Mouse (Mus musculus) right cerebral cortex, postnatal 4 days (tissue): Measurements from ENCODE around the gene Eps8l2.

Source experiments
- DNase-seq: peaks from one replicate; pipeline ENCODE4 v3.0.0-alpha.2; 2022

The Eps8l2 gene

DNA sequence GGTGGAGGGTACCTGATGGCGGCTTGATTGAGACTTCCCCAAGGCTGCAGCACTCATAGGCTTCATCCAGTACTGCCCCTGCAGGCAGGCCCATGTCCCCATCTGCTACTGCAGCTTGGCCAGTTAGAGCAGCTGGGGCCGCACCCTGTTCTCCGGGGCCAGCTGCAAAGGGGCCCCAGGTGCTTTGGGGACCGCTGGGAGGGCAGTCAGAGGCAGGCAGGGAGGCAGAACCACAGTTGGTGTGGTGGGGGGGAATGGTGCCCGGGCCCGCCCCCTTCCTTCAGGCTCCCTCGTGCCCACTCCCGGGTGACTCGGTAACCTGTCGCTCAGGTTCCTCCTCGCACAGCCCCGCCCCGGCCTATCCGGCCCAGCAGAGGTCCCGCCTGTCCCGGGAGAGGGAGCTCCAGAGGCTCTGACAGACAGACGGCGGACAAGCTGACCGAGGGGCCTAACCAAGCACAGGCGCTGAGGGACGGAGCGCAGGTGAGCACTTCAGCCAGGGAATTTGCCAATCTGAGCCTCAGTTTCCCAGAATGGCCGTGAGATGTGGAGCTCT lies at the start of gene Eps8l2:
Gene Eps8l2, plus strand, starts transcription at position 305 of the 556 bp plus-strand sequence.
- no peak for DNase-seq

DNA sequence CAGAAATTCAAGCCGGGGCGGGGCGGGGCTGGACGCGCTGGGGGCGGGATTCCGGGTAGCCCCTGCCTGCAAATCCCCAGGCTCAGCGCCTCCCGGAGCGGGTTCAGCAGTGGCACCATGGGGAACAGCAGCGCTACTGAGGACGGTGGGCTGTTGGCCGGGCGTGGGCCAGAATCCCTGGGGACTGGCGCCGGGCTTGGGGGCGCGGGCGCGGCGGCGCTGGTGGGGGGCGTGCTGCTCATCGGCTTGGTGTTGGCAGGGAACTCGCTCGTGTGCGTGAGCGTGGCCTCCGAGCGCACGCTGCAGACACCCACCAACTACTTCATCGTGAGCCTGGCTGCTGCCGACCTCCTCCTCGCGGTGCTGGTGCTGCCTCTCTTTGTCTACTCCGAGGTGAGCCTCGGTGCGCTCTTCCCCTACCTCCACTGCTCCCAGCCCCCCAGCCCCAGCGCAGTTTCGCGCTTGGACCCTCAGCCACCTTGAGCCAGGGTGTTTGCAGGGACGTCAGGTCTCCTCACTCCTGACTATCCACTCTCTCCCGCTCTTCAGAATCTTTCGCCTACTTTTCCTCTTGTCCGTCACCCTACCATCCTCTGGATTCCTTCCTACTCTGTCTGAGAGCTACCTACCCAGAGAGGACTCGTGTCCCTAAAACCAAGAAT lies 46.6 kb upstream of the Eps8l2 start, which contains the start of gene Drd4:
Gene Drd4, plus strand, starts transcription at position 86 of the 662 bp plus-strand sequence.
- DNase-seq, result peak; percentile 32

DNA sequence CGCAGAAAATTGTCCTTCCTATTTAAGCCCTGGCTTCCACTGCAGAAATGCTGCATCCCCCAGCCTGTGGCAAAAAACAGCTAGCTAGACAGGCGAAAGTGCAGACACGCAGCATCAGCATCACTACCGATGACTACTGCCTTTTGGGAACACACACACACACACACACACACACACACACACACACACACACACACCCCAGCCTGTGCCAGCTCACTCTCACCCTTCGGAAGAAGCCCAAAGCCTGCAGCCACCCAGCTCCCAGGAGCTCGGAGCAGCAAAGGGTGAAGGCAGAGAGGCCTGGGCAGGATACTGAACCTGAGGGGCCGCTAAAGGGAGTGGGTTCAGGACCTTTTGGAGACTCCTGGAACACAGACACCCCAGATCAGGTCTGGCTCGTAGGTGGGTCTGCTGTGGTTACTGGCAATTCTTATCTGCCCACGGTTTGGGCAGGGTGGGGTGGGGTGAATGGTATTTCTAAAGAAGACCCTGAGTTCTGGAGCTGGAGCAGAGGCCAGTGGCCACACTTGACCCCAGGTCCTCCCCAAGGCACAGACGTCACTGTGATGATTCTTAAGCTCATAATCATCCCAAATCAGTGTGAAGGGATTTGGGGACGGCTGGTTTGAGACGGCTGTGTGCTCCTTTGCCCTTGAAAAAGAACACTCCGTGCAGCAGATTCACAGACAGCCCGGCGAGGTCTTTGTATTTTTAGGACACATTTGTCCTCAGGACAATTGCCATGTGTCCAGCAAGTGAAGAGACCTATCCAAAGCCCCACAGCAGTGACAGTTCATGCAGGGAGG lies 45.9 kb upstream of the Eps8l2 start:
- no peak for DNase-seq

DNA sequence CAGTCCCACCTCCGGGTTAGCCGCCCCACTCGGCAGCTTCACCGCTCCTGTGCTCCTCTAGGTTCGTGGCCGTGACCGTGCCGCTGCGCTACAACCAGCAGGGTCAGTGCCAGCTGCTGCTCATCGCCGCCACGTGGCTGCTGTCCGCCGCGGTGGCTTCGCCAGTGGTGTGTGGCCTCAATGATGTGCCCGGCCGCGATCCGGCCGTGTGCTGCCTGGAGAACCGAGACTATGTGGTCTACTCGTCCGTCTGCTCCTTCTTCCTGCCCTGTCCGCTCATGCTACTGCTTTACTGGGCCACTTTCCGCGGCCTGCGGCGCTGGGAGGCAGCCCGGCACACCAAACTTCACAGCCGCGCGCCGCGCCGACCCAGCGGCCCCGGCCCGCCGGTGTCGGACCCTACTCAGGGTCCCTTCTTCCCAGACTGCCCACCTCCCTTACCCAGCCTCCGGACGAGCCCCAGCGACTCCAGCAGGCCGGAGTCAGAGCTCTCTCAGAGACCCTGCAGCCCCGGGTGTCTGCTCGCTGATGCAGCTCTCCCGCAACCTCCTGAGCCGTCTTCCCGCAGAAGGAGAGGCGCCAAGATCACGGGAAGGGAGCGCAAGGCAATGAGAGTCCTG lies 44.7 kb upstream of the Eps8l2 start:
- DNase-seq, result peak; percentile 25

DNA sequence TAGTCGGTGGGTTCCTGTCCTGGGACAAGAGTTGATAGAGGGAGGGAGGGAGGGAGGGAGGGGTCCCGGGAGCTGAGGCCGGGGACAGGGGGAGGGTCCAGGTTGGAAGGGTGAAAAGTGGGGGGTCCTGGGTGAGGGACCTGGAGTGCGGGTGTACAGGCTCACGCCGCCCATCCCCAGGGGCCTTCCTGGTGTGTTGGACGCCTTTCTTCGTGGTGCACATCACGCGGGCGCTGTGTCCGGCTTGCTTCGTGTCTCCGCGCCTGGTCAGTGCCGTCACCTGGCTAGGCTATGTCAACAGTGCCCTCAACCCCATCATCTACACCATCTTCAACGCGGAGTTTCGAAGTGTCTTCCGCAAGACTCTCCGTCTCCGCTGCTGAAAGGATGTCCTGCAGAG lies 44.2 kb upstream of the Eps8l2 start:
- no peak for DNase-seq

DNA sequence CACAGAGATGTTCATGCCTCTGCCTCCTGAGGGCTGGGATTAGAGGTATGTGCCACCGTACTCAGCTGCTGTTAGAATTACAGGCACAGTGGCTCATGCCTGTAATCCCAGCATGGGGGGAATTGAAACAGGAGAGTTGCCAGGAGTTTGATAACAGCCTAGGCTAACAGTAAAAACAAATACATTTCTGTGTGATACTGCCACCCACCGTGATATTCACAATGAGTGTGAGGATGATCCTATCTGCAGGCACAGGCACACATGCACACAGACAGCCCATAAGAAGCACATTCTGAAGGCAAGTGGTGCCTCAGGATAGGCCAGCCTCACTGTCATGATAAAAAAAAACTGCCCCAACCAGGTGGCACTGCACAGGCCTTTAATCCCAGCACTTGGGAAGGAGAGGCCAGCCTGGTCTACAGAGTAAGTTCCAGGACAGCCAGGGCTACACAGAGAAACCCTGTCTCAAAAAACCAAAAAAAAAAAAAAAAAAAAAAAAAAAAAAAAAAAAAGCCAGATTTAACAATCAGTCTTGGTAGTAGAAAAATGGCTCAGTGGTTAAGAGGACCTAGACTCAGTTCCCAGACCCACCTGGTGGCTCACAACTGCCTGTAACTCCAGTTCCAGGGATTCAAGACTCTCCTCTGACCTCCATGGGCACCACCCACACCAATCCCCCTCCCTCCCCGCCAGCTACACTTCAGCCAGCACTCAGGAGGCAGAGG lies 40.6 kb upstream of the Eps8l2 start:
- no peak for DNase-seq

DNA sequence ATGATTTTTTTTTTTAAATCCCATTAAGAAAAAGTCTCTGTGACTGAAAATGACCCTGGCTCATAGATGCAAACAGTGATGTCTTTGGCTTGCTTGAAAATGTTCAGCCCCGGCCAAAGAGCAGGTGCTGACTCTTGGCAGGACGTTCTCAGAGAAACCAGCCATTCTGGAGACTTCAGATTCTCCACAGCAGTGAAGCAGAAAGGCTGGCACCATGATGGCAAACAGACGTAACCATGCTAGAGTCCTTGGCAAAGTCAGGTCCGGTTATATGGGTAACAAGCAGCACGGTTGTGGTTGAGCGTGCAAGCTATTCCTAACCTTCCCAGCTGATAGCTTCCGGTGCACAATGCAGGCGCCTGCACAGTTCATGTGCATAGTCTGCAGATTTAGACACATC lies 39.5 kb upstream of the Eps8l2 start:
- no peak for DNase-seq

DNA sequence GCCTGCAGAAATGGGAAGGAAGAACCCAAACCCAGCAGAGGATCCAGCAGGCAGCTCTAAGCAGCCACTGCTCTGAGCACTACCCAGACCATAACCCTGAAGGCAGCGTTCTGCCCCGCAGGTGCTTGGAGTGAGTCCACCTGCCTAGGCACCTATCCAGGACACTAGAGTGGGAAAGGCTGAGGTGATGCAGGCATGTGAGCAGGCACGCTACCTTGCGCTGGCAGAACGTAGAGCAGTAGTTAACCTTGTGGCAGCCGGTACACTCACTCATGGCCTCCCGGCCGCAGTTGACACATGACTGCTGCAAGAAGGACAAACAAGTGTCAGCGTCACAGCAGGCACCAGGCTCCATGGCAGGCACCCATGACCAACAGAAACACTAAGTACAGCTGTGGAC lies 37.3 kb upstream of the Eps8l2 start:
- DNase-seq, result no peak

DNA sequence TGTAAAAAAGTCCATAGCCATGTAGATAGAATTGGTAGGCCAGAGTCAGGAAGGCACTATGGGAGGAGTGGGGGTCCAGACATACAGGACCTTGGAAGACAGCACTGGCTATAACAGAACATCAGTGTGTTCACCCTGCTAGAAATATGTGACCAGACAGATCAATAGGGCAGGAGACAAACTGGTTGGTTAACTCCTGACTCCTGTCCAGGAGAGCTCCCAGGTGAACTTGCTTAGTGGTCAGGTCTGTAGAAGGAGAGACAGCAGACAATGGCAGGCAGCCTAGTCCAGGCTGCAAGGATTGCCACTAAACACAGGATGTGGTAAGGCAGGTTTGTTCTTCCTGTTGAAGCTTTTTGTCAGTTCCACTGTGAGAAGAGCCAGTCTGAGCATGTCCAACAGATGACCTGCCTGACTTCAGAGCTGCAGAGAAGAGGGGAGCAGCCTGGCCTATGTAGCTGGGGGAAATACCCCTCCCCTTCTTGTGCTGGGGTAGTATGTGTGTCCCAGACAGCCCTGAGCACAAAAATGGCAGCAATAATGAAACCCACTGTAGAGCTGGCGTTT lies 35.9 kb upstream of the Eps8l2 start:
- no peak for DNase-seq

DNA sequence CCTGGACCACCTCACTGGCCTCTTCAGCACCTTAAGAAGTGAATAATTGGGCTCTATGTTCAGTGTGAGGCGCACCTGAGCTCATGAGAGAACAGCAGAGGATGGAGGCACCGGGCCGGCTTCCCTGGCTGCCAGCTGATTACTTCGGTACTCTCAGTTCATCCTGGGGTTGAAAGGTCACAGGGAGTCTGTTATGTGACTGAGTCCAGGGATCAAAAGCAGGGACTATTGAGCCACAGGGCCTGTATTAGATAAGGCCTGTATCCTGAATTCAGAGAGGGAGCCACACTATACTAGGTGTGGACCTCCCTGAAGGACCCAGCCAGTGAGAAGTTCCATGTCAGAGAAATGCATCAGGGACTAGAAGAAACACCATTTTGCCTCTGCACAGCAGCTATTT lies 34.1 kb upstream of the Eps8l2 start:
- no peak for DNase-seq

DNA sequence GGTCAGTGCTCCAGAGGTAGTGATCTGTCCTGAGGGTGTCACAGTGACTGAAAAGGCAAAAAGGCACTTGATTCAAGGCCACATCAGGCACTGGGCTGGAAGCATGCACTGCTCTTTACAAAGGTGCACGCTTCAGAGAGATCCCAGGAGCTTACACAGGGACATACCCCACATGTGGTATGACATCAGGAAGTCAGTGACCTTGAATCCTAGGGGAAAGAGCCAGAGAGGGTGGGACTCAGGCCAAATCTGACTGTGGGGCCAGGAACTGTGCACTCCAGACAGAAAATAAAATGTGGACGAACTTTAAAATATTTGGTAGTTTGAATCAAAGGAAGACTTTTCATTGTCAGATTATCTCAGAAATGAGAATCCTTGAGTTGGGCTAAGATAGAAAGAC lies 24.3 kb upstream of the Eps8l2 start:
- no peak for DNase-seq

DNA sequence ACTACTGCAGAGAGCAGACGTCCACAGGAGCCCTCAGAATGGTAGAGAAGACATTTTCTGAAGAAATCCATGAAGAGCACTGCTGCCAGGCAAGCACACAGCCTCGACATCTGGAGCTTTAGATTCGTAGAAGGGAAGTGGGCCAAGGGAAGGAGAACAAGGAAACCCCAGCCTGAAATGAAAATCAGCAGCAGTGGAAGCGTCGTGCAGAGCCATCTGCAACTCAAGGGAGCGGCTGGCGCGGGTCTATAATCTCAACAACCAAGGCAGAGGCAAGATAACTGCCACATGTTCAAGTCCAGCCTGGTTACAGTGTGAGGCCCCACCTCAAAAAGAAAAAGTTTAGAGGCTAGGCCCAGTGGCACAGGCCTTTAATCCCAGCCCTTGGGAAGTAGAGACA lies 23.6 kb upstream of the Eps8l2 start:
- no peak for DNase-seq

DNA sequence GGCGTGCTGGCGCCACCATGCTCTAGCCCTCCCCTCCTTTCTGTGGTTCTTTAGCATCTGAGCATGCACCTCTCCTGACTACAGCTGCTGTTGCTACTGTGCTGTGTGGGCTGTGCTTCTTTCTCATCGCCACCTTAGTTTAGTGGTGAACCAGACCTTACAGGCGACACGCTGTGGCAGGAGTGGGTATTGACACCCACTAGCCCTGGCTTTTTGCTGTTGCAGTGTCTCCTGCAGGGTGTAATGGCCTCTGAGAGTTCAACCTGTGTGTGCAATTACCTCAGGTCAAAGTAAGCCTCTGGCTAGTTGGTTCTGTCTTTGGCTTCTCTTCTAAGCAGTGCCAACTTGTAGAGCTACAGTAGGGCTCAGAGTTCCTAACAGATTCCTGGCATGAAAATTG lies 22.7 kb upstream of the Eps8l2 start:
- DNase-seq, result no peak

DNA sequence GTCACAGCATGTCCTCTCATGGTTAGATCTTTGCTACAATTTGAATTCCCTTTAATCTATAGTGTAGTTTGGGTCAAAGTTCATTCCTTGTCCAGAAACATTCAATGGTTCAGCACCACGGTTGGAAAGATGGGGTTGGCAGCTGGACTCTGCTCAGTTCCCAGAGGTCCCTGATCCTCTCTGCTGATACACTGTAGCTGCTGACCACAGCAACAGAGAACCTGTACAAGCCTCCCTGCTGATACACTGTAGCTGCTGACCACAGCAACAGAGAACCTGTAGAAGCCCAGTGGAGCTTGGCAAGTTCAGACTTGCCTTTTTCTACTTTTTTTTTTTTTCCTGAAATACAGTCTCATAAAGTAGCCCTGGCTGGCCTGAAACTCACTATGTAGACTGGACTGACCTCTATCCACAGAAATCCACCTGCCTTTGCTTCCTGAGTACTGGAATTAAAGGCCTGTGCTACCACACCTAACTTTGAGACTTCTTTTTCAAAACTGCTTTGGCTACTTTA lies 21.0 kb upstream of the Eps8l2 start:
- DNase-seq, result no peak

DNA sequence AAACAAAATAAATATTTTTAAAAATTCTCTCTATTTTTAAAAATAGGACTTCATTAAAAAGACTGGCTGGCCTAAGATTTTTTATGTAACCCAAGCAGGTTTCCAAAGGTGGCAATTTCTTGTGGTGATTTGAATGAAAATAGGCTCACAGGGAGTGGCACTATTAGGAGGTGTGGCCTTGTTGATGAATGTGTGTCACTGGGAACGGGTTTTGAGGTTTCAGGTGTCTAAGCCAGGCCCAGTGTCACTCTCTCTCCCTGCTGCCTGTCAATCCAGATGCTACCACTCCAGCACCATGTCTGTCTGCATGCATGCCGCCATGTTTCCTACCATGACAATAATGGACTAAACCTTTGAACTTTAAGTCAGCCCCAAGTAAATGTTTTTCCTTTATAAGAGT lies 19.2 kb upstream of the Eps8l2 start:
- DNase-seq, result no peak

DNA sequence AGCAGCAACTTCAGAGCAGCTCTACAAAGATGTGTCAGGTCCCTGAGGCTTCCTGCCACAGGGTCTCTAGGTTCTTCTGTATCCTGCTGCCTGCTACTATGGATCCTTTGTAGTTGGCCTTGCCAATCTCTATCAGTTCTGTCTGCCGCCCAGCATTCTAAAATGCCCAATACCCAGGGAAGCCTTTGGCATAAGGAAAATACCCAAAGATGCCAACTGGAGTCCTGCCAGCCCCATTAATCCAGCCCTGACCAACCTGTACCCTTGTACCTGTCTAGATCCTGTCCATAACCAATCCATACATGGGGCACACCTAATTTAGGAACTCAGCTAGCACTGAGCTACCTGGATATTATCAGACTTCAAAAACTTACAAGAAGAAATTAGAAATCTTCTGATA lies 14.0 kb upstream of the Eps8l2 start:
- no peak for DNase-seq

DNA sequence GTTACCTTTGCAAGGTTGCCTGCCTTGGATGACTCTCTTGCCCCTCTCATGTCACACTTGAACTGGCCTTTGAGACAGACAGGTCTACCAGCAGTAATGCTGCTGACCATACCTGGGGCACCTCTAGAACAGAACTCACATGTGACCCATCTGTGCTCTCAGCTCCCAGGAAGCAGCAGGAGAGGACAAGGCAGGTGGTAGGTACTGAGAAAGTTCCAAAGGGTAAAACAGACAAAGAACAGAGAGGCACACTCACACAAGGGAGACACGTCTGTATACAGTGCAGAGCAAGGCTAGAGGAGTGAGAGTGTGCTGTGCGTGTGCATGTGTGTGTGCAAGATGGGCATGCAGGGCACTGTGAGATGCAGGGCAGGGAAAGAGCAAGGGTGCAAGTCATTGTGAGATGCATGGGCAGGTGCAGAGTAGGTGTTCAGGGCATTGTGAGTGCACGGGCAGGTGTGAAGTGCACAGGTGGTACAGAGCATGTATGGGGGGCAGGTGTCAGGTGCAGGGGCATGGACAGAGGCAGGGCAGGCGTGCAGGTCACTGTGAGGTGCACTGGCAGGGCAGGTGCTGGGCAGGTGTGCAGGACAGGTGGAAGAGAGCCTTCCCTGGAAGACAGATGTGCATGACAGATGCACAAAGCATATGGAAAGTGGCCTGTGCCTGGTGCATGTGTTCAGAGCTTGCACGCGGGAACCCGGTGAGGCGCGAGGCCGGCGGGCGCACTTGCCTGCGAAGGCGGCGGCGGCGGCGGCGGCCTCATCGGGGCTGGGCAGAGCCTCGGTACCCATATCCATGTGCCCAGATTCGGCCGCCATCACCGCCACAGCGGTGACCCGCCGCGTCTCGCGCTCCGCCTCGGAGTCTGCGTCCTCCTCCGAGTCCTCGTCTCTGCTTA lies 11.9 kb upstream of the Eps8l2 start:
- DNase-seq, result no peak

DNA sequence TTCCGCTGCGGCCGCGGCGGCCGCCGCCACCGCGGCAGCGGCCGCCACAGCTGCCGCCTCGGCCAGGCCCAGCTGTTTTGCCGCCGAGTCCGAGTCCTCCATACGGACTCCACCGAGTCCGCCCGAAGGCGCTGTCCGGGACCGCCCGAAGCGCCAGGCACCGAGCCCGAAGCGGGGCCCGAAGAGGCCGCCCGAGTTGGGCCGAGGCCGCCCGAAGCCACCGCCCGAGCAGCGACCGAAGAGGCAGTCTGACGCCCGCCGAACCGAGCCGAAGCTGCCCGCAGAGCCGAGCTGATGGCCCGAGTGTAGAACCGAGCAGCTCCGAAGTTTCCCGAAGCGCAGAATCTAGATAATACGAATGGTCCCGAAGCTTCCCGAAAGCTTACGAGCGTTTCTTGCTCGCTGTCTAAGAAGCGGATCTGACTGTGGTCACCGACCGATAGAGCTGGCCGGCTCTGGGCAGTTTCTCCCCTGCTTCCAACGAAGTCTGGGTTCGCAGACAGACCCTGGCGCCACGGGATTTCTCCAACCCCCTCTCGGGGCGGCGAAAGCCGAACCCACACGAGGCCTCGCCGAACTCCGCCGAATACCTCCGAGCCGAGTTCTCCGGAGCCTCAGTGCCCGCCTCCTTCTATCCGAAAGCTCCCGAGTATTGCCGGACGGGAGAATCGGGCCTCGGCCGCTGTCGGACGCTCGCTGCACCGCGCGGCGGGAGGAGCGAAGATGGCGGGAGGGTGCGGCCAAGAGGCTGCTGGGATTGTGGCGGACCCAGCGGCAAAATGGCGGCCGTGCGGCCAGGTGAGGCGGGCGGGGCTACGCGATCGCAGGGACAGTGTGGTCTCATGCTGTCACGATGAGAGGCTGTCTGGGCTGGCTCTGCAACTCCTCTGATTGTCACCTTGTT lies 11.0 kb upstream of the Eps8l2 start, which contains the start of the genes Deaf1 and Tmem80:
Gene Deaf1, minus strand, starts transcription at position 222 of the 904 bp plus-strand sequence.
Gene Tmem80, plus strand, starts transcription at position 271 of the 904 bp plus-strand sequence.
- peak; percentile 100 for DNase-seq

DNA sequence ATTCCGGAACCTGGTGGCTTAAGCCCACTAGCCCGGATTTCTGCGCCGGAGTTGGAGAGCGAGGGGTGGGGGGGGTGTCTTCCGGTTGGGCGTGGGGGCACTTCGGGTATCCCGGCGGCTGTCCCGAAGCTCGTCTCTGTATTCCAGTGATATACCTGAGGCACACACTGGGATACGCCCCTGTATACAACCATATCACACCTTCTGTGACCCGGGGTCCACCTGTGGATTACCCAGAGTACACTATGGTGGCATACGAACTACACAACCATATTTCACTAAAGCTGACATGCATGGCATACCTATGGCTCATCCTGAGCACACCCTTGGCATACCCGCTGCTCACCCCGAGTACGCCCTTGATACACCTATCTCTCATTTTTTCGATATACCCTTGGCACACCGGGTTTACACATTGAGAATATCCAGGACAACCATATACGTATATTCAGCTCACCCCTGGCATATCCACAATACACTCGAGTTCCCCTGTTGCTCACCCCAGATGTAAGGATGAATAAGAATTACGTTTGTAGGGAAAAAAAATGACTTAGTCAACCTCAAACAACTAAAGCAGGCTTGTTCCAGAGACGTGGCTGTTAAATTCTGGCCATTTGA lies 10.2 kb upstream of the Eps8l2 start:
- no peak for DNase-seq

DNA sequence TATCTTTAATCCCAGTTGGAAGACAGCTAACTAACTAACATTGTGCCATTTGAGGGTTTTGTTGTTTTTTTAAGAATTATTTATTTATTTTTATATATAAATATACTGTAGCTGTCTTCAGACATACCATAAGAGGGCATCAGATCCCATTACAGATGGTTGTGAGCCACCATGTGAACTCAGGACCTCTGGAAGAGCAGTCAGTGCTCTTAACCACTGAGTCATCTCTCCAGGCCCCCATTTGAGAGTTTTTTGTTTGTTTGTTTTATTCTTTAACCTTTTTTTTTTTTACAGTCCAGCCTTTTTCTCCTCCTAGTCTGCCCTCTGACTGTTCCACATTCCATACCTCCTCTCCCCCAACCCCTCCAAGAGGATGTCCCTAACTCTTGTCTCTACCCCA lies 8.0 kb upstream of the Eps8l2 start:
- no peak for DNase-seq
